In genomic region chr1:25828971-25829920, GRCm38 (mm10) we compare ENCODE assay signal across 8 mouse cellular contexts. TPM values are rescaled to one million over a fixed set of nuclear protein-coding genes. Genes with fewer than 3 reads are reported as not detected.
DNase-seq lines count a peak whose midpoint lies in the region; ATAC-seq lines count a peak whose summit lies in the region.

TSS of gene Adgrb3 (minus strand) at chr1:25829707.

- H3K4me3 ChIP-seq in kidney, embryonic 15.5 days (replicated peaks), result peak within 1 kb of the TSS; percentile 59
- peak within 1 kb of the TSS; percentile 72 for H3K4me3 ChIP-seq in midbrain, embryonic 10.5 days

- 0 out of 2 replicates have a peak within 1 kb of the TSS, but pooled peaks have one; percentile 12 for H3K9ac ChIP-seq in kidney, embryonic 15.5 days

- H3K4me2 ChIP-seq in kidney, embryonic 15.5 days, result peak within 1 kb of the TSS; percentile 82

- peaks cover 56% of the 10 kb centered on the region for H3K27me3 ChIP-seq in kidney, embryonic 15.5 days
- no peaks in the 10 kb centered on the region for H3K27me3 ChIP-seq in midbrain, embryonic 10.5 days (ENCODE audit: low read depth, poor library complexity, severe bottlenecking)

- ATAC-seq in kidney, embryonic 15.5 days (replicated peaks; ENCODE audit: low FRiP score), result peak; percentile 5; the same call in 1 of the 2 replicates

- no peaks in the 10 kb centered on the region for H3K9me3 ChIP-seq in kidney, embryonic 15.5 days (replicated peaks)
- no peaks in the 10 kb centered on the region for H3K9me3 ChIP-seq in midbrain, embryonic 10.5 days (replicated peaks)

- no peak within 1 kb of the TSS for H3K27ac ChIP-seq in kidney, embryonic 15.5 days
- peak within 1 kb of the TSS; percentile 92 for H3K27ac ChIP-seq in midbrain, embryonic 10.5 days (replicated peaks)

- whole genome bisulfite sequencing in kidney, embryonic 15.5 days, result 3% methylated on average over 28 of the region's 32 CpGs
- WGBS in midbrain, embryonic 10.5 days, result 1% methylated on average over 31 of the region's 32 CpGs

- H3K4me1 ChIP-seq in kidney, embryonic 15.5 days, result peaks cover 9% of the 10 kb centered on the region
- peaks cover 66% of the 10 kb centered on the region for H3K4me1 ChIP-seq in midbrain, embryonic 10.5 days

- no peak for DNase-seq in kidney, adult 18-20 months
- DNase-seq in embryo, embryonic 9.5 days (ENCODE audit: extremely low spot score), result peak; percentile 29
- peak; percentile 44 for DNase-seq in layer of hippocampus, adult 11-12 months (ENCODE audit: low spot score)
- DNase-seq in midbrain, embryonic 10.5 days (ENCODE audit: low spot score), result peak; percentile 36
- DNase-seq in ovary, adult 18-20 months (ENCODE audit: low spot score), result no peak
- no peak for DNase-seq in adrenal gland, adult 8-10 months
- no peak for DNase-seq in lung, postnatal 25 days (ENCODE audit: low spot score)

- no peaks in the 10 kb centered on the region for H3K36me3 ChIP-seq in kidney, embryonic 15.5 days
- H3K36me3 ChIP-seq in midbrain, embryonic 10.5 days, result no peaks in the 10 kb centered on the region

RNA-seq across cellular contexts. Expression of gene Adgrb3, which starts in this region (rescaled TPM):
- 0.53 and 0.70 TPM in 2 replicates for polyA plus RNA-seq in kidney, embryonic 15.5 days (2015; fragmentation: Nextera tagmentation; extraction: Ambion mirVana)
- polyA plus RNA-seq in midbrain, embryonic 10.5 days (2016; fragmentation: Nextera tagmentation; extraction: Ambion mirVana), result 3.7 and 7.9 TPM in 2 replicates
- 1 to 10 TPM in 2 of 4 experiments, under 1 TPM in 2; 0.70 to 1.9 (median 1.4) TPM for total RNA-seq in adrenal gland, adult 8-10 months (2022)

Comparison
In these comparisons a context has a peak if more than half of its experiments do, and no peak if none do; other contexts are left out.
1. Peak in ATAC-seq, H3K4me3 ChIP-seq, H3K9ac ChIP-seq and H3K4me2 ChIP-seq in kidney, embryonic 15.5 days; RNA of the gene not detected or under 1 TPM.
2. DNase-seq: peak in embryo, embryonic 9.5 days (single experiment), layer of hippocampus, adult 11-12 months (single experiment) and midbrain, embryonic 10.5 days (single experiment); none in kidney, adult 18-20 months (single experiment), ovary, adult 18-20 months (single experiment), adrenal gland, adult 8-10 months (single experiment) and lung, postnatal 25 days (single experiment).